Mouse (Mus musculus): ENCODE measurements around the gene Tldc1.

The Tldc1 gene

DNA sequence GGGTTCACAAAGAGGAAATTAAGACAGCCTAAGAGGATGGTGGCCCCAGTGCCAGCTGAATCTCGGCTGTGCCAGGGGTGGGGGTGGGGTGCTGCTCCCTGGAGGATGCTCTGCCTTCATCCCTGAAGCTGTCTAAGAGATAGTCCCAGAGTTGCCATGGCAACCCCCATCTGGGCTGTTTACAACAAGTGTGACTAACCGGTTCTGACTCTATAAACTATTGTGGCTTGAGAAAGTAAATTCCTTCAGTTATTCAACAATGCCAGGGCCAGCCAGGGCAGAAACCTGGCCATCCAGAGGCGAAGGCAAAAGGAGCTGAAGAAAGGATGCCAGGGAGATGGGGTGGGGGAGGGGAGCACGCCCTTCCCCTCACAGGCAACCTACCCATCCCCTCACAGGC, 23.0 kb upstream of the Tldc1 start:
- in situ Hi-C loops (cut with MboI), result no loop called here

DNA sequence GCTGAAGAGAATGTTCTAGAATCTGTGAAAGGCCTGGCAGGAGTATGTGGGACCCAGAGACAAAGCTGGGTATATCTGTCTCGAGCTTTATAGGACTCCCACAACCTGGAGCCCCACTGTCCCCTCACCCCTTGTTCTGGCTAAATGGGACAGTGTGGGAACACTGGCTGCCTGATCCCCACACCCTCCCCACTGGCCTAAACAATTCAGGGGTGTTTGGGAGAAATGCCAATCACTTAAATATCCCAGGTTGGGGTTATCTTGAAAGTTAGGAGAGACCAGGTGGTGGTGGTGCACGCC, 20.7 kb upstream of the Tldc1 start:
- in situ Hi-C loops (cut with MboI), result no loop called here

DNA sequence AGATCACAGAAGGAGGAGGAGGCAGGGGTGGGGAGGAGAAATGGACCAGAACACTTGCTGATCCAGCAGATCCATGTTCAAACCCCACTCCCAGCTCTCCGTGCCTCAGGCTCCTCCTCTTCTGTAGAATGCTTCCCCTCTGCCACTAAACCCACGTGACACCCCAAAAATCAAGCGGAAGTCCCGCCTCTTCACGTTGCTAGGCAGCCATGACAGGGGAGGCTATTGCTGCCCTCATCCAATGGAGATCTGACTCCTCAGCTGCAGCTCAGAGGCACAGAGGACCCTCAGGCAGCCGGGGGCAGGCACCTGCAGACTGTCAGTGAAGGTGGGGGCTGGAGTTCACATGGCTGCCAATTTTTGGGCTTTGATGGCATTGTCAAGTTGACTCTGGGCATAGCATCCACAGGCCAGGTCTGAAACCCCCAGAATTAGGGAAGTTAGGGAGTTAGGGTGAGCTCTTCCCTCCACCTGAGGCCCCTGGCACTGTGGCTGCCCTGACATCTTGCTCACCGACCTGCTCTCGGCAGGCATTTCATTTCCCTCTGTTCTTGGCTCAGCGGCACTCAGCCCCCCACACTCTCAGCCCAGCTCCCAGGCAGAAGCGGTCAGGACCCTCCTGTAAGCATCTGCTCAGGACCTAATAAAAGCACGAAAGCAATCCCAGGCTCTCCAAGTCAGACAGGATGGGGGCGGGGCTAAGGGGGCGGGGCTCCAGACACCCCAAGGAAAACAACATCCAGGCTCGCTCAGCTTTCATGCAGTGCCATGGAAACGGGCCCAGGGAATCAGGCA, 20.2 kb upstream of the Tldc1 start:
- in situ Hi-C loops (cut with MboI), result no loop called here

DNA sequence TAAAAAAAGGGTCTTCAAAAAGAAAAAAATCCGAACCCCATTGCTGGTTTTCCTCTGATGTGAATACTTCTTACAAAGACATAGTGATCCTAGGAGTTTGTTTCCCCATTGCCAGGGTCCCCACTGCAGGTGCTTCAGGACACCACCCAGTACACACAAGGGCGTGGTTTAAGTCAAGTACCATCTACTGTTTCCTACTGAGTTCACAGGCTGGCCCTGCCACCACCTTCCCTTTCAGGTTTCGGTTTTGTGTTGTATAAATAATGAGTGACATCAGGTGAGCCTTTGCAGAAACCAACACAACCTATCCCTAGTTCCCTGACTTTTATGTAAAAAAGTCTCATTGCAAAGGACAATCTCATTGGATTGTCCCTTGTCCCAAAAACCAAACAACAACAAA, 17.4 kb upstream of the Tldc1 start:
- in situ Hi-C loops (cut with MboI), result no loop called here

DNA sequence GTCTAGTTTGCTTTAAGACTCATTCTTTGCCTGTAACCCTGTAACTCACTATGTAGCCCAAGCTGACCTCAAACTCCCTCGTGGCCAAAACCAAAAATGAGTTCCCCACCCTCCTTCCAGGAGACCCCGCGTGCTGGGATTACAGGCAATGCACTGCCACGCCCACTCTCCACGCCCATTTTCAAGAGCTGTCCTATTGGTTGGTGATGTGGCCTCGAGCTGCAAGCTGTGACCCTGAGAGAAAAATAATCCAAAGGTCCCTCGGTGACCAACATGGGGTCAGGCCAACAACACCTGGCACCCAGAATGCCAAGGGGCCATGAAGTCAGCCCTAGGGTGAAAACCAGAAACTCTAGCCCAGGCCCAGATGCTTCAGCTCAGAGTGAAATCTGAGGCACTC, 16.5 kb upstream of the Tldc1 start:
- in situ Hi-C loops (cut with MboI), result no loop called here

DNA sequence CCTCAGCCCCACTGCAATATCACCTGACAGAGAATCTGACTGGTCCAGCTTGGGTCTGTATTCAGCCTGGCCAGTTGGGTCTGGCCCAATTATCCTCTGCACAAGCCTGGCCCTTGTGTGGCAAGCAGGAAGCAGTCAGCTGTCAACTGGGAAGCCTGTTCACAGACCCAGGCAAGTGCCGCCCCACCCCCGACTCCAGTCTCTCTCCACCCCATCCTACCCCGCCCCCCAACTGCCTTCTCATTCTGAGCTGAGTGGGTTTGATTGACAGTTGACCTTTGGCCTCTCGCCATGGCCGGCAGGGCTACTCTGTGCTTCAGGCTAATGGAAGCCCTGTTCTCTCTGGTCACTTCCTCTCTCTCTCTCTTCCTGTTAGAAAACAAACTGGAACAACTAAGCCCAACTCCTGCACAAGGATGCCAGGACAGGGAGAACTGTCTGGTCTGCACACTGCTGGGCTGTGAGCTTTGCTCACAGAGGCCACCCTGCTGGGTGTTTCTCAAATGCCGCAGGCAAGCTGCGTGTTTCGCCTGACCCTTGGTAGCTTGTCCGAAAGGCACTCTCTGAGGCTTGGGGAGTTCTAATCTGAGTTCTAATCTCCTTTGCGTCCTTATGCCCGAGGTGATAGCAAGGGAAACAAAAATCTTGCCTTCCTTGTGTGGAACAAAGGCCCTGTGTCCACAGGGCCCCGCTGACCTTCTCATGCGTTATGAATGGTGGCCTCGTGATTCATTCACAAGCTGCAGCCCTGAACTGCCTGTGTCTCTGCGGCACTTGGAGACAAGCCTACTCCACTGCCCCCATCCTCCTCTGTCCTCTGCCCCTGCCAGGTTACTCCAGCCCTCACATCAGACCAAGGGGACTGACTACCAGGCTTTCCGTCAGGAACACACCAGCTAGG, 13.8 kb upstream of the Tldc1 start:
- in situ Hi-C loops (cut with MboI), result no loop called here

DNA sequence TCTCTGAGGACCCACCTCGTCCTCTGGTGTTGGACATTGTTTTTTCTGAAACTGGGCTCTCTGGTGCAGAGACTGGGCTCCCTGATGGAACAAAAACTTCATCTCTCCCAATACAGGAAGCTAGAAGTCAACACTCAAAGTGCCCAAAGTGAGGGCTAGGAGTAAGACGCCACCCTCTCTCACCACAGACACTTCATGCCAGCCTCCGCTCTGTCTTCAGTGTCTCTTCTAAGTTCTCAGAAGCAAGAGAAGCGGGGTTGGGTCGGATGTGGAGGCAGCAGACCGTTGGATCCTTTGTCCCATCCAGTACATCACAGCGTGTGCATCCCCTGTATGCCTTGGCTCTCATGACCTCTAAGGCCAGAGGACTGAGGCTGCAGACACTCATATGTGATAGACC, 11.4 kb upstream of the Tldc1 start:
- in situ Hi-C loops (cut with MboI), result loop anchor here (10.0 kb wide), 1 partner anchor 125 kb away; the partner anchor contains the start of genes Gm20388 and Usp10

DNA sequence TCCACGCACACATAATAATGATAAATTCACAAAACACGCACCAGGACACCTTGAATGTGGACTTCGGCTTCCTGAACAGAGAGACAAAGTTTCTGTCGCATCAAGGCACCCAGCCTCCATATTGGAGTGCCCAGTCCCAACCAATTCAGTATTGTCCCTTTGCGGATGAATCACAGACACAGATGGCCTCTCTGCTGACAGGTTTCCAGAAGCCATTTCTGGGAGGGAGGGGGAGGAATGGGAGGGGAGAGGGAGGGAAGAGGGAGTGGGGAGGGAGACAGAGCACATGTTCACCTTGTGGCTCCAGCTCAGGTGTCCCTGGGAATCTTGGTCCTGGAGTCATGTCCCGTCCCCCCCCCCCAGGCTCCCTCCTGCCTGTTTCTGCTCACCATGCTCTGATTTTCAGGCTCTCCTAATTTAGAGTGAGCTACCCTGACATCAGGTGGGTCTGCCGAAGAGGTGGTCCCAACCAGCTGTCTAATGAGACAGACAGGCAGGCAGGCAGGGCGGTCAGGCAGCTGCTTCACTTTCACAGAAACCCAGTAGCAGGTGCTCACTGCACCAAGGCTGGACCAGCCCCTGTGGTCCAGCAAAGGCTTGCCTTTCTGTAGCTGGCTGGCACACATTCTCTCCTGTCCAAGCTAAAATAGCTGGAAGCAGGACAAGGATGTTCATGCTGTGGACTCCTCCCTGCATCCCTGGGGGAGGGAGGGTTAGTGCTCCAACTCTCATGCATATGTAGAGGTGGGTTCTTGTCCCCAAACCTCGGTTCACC, 10.6 kb upstream of the Tldc1 start:
- in situ Hi-C loops (cut with MboI), result loop anchor here (10.0 kb wide), 1 partner anchor 126 kb away; the partner anchor contains the start of genes Gm20388 and Usp10

DNA sequence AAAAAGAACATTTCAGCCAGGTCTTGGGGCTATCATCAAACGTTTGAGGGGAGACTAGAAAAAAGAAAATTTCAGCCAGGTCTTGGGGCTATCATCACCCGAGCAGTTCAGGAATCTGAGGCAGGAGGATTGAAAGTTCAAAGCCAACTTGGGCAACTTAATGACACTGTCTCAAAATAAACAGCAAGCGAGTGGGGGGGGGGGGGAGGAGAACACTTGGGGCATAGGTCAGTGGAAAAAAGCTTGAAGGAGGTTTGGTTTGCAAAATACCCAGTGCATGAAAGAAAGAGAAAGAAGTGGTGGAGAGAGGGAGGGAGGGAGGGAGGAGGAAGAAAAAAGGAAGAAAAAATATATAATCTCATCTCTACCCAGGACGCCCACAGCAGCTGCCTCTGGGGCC, 9.1 kb upstream of the Tldc1 start:
- in situ Hi-C loops (cut with MboI), result loop anchor here (10.0 kb wide), 1 partner anchor 127 kb away; the partner anchor contains the start of genes Gm20388 and Usp10

DNA sequence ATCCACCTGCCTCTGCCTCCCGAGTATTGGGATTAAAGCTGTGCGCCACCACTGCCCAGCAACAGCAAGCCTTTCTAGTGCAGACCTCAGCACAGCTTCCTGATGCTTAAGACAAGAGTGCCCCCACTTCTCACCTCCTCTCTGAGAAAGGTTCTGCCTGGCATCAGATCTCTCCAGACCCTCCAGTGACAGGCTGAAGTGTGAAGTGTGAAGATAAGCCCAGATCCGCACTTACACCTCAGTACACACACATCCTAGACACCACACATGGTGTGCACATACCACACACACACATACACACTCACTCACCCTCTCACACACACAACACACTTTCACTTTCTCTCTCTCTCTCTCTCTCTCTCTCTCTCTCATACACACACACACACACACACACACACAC, 8.7 kb upstream of the Tldc1 start:
- in situ Hi-C loops (cut with MboI), result loop anchor here (10.0 kb wide), 1 partner anchor 128 kb away; the partner anchor contains the start of genes Gm20388 and Usp10

DNA sequence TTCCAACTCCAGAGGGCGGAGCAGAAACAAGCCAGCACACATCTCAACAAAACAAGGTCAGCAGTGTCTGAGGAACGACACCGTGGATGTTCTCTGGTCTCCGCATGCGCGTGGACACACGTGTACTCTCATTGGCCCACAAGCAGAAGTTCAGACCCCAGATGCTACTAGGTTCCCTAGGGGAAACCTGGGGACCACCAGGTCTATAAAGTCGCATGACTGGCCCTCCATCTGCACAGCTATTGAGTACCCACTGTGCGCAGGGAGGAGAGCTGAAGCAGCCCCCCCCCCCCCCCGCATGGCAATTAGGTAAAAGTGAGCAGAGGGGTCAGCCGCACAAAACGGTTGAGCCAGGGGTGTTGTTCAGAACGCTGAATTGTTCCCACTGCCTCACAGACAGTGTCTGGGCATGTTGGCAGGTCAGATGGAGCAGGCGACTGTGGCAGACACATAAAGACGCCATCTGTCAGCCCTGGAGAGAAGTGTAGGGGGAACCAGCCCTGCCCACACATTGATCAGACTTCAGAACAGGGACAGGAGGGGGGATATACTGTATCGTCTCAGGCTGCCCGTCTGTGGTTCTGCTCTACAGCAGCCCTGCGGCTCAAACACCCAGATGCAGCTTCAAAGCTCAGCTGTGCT, 7.7 kb upstream of the Tldc1 start:
- in situ Hi-C loops (cut with MboI), result loop anchor here (10.0 kb wide), 1 partner anchor 129 kb away; the partner anchor contains the start of genes Gm20388 and Usp10

DNA sequence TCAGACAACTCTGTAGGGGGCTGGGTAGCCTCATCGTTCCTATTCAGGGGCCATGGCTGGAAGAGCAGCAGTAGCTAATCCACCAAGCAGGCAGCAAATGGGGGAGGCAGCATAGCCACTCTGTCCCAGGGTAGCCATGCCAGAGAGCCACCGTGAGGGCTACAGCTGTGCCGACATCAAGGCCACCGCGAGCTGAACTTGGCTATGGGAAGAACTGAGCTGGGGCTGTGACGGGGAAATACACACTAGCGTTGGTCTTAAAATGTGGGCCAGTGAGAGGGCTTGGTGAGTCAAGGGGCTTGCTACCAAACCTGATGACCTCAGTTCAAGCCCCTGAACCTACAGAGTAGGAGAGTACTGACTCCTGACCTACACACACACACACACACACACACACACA, 6.5 kb upstream of the Tldc1 start:
- in situ Hi-C loops (cut with MboI), result loop anchor here (5.0 to 10.0 kb wide), 2 partner anchors 58 to 130 kb away; partner anchors contain the start of genes Cotl1, Gm20388 and Usp10

DNA sequence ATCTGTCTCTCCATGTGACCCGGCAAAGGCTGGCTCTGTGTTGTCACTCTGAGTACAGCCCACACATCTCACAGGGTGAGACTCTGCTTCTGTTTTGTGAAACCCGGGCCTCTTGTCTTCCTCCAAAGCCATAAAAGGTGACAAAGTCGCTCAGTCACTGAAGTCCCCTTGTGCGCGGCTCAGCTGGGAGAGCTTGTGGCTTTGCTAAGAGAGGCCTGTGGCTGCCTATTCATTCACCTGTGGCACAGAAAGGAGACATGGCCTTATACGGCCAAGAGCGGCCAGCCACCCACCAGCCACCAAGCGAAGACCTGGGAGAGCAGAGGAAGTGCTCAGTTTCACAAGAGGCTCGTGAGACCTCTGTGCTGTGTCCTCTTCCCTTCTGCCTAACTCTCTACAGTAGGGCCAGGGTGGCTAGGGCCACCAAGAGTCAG, 5.9 kb upstream of the Tldc1 start:
- in situ Hi-C loops (cut with MboI), result loop anchor here (5.0 to 10.0 kb wide), 2 partner anchors 58 to 131 kb away; partner anchors contain the start of genes Cotl1, Gm20388 and Usp10

DNA sequence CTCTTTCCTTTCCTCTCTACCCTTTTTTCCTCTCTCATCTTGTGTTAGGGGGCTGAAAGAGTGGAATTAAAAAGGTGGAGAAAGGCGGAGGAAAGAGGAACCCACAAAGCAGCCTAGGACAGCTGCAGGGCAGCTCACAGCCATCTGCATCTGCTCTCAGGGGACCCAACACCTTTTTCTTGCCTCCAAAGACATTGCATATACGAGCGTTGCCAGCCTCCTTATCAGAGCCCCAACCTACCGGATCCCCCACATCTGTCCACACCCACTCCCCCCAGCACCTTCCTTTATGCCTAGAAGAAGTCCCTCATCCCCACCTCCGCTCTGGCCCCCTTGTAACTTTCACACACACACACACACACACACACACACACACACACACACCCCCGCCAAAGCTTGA, 5.4 kb upstream of the Tldc1 start:
- in situ Hi-C loops (cut with MboI), result loop anchor here (5.0 to 10.0 kb wide), 2 partner anchors 59 to 131 kb away; partner anchors contain the start of genes Cotl1, Gm20388 and Usp10

DNA sequence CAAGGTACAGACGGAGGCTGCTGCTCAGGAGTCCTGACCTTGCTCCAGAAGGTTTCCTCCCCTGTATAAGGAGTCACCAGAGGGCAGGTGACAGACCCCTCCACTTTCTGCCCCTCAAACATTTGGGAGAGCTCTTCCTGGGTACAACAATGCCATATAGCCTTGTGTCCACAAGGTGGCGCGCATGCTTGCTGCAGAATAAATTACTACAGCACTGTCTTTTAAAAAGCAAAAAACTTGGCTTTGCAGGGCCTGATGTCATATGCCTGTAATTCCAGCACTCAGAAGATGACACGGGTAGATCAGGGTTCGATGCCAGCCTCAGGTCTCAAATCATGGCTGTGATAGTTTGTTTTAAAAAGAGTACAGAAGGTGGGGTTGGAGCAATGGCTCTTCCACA, 4.5 kb upstream of the Tldc1 start:
- in situ Hi-C loops (cut with MboI), result loop anchor here (5.0 to 10.0 kb wide), 2 partner anchors 60 to 132 kb away; partner anchors contain the start of genes Cotl1, Gm20388 and Usp10

DNA sequence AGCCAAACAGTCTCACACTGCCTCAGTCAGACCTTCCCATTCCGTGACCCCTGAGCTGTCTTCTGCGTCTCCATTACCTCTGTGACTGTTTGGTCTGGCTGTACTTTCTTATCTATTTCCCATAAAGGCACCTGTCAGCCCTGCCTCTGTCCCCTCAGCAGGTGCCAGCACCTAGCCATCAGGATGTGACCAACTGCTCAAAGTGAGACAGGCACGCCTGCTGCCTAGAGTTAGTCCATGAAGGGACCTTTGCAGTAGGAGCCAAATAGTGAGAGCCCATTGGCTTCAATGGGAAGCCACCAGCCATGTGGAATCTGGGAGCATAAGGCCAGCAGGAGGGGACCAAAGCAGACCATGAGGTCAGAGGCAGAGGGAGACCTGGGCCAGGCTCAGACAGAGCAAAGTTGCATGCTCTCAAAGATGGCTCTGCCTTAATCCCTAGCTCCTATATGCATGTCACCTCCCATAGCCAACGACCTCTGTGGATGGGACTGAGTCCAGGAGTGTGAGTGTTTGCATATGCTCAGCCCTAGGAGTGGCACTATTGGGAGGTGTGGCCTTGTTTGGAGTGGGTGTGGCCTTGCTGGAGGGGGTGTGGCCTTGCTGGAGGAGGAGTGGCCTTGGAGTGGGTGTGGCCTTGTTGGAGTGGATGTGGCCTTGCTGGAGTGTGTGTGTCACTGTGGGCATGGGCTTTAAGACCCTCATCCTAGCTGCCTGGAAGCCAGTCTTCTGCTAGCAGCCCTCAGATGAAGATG, 3.0 kb upstream of the Tldc1 start:
- in situ Hi-C loops (cut with MboI), result loop anchor here (5.0 to 10.0 kb wide), 2 partner anchors 61 to 134 kb away; partner anchors contain the start of genes Cotl1, Gm20388 and Usp10

DNA sequence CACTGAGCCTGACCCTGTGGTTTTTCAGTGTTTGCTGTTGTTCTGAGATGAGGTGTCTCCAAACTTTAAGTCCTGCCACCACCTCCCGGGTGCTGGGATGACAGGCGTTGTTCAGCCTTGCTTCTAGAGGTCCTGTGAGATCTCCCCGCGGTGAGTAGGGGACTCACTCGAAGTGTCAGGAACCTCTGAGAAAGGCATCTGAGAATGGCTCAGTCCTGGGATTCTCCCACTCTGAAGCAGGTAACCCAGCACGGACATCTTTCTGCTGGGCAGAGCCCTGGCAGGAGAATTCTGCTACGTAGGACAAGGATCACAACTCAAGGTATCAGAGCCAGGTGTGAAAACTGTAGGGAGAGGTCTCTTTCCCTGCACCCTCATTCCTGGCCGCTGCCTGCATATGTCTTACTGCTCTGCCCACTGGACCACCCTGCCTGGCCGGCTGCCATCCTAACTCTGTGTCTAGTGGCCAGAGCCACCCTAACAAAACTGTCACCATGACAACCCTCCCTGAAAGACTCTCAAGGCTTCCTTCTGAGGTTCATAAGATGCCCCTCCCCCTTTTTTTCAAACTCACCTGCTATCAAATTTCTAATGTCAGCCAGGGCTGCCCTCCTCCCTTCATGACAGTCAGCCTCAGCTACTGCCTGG, 2.3 kb upstream of the Tldc1 start:
- in situ Hi-C loops (cut with MboI), result loop anchor here (5.0 to 10.0 kb wide), 2 partner anchors 62 to 134 kb away; partner anchors contain the start of genes Cotl1, Gm20388 and Usp10

DNA sequence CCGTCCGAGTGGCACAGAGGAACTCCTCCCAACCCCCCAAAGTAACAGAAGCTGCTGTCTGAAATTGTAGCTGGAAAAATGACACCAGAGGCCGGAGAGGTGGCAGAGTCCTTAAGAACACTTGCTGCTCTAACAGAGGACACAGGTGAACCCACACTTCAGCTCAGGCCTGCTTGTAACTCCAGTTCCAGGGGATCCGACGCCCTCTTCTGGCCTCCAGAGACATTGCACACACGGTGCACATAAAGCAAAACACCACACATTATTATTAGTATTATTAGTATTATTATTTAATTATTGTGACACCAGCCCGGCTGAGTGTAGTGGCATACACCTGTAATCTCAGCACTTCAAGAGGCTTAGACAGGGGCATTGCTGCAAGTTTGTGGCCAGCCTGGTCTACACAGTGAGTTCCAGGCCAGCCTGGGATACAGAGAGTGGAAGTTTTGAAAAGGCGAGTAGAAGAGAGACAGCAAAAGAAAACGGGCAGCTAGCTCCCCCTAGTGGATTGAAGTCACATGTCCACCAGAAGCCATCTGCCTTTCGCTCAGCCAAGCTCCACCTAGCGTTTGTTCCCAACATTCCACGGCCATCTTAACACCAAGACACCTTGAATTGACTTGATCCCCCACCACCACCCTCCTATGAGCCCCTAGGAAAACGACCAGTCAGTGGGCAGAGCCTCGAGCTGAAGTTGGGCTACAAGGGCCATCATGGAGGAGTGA, 959 bp upstream of the Tldc1 start:
- in situ Hi-C loops (cut with MboI), result loop anchor here (5.0 kb wide), 1 partner anchor 87 kb away; no protein-coding TSS in a partner anchor

DNA sequence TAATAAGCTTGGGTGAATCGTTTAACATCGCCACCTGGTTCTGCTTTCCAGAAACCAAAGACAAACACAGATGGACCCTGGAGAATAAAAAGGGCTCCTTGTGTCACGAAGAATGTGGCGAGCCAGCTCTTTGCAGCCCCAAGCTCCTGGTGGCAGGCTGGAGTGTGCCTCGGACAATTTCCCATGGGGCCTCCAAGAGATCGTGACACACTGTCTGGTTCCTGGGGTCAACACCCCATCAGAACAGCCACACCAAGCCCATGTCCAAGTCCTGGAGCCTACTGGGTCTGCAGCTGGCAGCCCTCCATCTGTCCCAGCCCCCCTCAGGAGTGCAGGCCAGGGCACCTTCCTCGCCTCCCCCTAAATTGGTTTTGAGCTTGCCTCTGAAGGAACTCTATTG, 451 bp downstream of the Tldc1 start:
- in situ Hi-C loops (cut with MboI), result loop anchor here (5.0 kb wide), 1 partner anchor 85 kb away; no protein-coding TSS in a partner anchor

Measured in mature B cell (primary cell).